Mouse (Mus musculus) CH12.LX (cell line): ENCODE results near the gene Dgkg. TPM values are rescaled to one million over a fixed set of nuclear protein-coding genes. Genes with fewer than 3 reads are reported as not detected.

Source experiments
- DNase-seq: peaks from one replicate; pipeline ENCODE4 v3.0.0-alpha.2; 2013; ENCODE audit errors: extremely low read depth
- H3K27ac ChIP-seq: 2 replicates; pipeline ENCODE4 v1.5.1; 2012; ENCODE audit warnings: low read depth, mild to moderate bottlenecking, control low read depth, moderate library complexity; ENCODE audit not compliant: insufficient read depth
- H3K27me3 ChIP-seq: replicated peaks from 2 replicates; pipeline ENCODE3; 2012; ENCODE audit warnings: inconsistent platforms
- H3K36me3 ChIP-seq, 2 experiments: replicated peaks in 1 of 2; 2 replicates each; pipeline versions ENCODE3 to v1.6.1; 2012; ENCODE audit warnings: inconsistent platforms in 1 of 2, low read length in 1 of 2, mild to moderate bottlenecking in 1 of 2, mixed read lengths in 1 of 2, moderate library complexity in 1 of 2; ENCODE audit not compliant: control insufficient read depth in 1 of 2, insufficient read depth in 1 of 2
- H3K4me1 ChIP-seq, 2 experiments: 2 replicates each; pipeline ENCODE4 v1.6.1; 2012; ENCODE audit warnings: inconsistent platforms in 1 of 2, moderate library complexity in 1 of 2; ENCODE audit not compliant: insufficient read depth in 2 of 2, control insufficient read depth in 1 of 2
- H3K4me2 ChIP-seq: 2 replicates; pipeline ENCODE4 v1.6.1; 2012; ENCODE audit warnings: low read depth, mild to moderate bottlenecking, control low read depth; ENCODE audit not compliant: poor library complexity, insufficient read depth, severe bottlenecking
- H3K4me3 ChIP-seq, 3 experiments: fragments of 150-350 bp in 1 of 3; sonication (generic) in 1 of 3; replicated peaks in 1 of 3; 2 replicates each; pipeline versions ENCODE3 to v1.5.1; 2011 to 2012; ENCODE audit warnings: low read depth in 2 of 3, low read length in 2 of 3, mild to moderate bottlenecking in 2 of 3, moderate library complexity in 2 of 3, control low read depth in 1 of 3, improper control_type of control experiment in 1 of 3, inconsistent platforms in 1 of 3, mixed read lengths in 1 of 3; ENCODE audit not compliant: poor library complexity in 1 of 3
- H3K79me2 ChIP-seq: replicated peaks from 2 replicates; pipeline ENCODE4 v1.6.1; 2012; ENCODE audit warnings: mild to moderate bottlenecking, moderate library complexity; ENCODE audit not compliant: control insufficient read depth, poor library complexity, insufficient read depth, severe bottlenecking; ENCODE audit errors: extremely low read depth
- H3K9ac ChIP-seq: 2 replicates; pipeline ENCODE4 v1.6.1; 2012; ENCODE audit warnings: low read depth, mild to moderate bottlenecking, control low read depth, moderate library complexity; ENCODE audit not compliant: insufficient read depth
- H3K9me3 ChIP-seq: replicated peaks from 2 replicates; pipeline ENCODE3; 2012; ENCODE audit warnings: low read length, inconsistent platforms, mixed read lengths
- E2F4 ChIP-seq: IDR thresholded peaks from 2 replicates; pipeline ENCODE4 v1.6.1; 2011; ENCODE audit warnings: low read depth, low read length, improper control_type of control experiment; ENCODE audit not compliant: insufficient replicate concordance
- HCFC1 ChIP-seq: IDR thresholded peaks from 2 replicates; pipeline ENCODE4 v1.6.1; 2012; ENCODE audit warnings: low read depth, mild to moderate bottlenecking, inconsistent platforms, low read length, improper control_type of control experiment
- KAT2A ChIP-seq: IDR thresholded peaks from 2 replicates; pipeline ENCODE4 v1.6.1; 2012; ENCODE audit warnings: low read length, improper control_type of control experiment, inconsistent platforms; ENCODE audit not compliant: insufficient replicate concordance
- MAX ChIP-seq: IDR thresholded peaks from 2 replicates; pipeline ENCODE4 v1.6.1; 2011; ENCODE audit warnings: low read length, improper control_type of control experiment
- PAX5 ChIP-seq: IDR thresholded peaks from 2 replicates; pipeline ENCODE4 v1.6.1; 2012; ENCODE audit warnings: low read length, inconsistent platforms, mixed read lengths
- POLR2AphosphoS2 ChIP-seq: IDR thresholded peaks from 2 replicates; pipeline ENCODE4 v1.6.1; 2011; ENCODE audit warnings: low read depth, low read length, improper control_type of control experiment
- RAD21 ChIP-seq: IDR thresholded peaks from 2 replicates; pipeline ENCODE4 v1.6.1; 2011; ENCODE audit warnings: low read depth, mild to moderate bottlenecking, low read length, improper control_type of control experiment, moderate library complexity
- SIN3A ChIP-seq: IDR thresholded peaks from 2 replicates; pipeline ENCODE4 v1.6.1; 2012; ENCODE audit warnings: low read length, improper control_type of control experiment, inconsistent platforms
- USF1 ChIP-seq: IDR thresholded peaks from 2 replicates; pipeline ENCODE4 v1.6.1; 2014; ENCODE audit warnings: low read depth, mild to moderate bottlenecking, inconsistent platforms, low read length, improper control_type of control experiment
- ZKSCAN1 ChIP-seq: IDR thresholded peaks from 2 replicates; pipeline ENCODE4 v1.6.1; 2012; ENCODE audit warnings: low read depth, inconsistent platforms, low read length, improper control_type of control experiment, borderline replicate concordance
- ZMIZ1 ChIP-seq: IDR thresholded peaks from 2 replicates; pipeline ENCODE4 v1.6.1; 2012; ENCODE audit warnings: low read depth, mild to moderate bottlenecking, inconsistent platforms, low read length, improper control_type of control experiment
- ZNF384 ChIP-seq: IDR thresholded peaks from 2 replicates; pipeline ENCODE4 v1.6.1; 2012; ENCODE audit warnings: low read depth, low read length, improper control_type of control experiment, inconsistent platforms
- dilution Hi-C: fragments of 300-500 bp; cut with MboI; formaldehyde crosslinking; loops from 2 replicates; pipeline ENCODE4 v1.14.3; 2020; ENCODE audit warnings: low sequenced_read_pairs; ENCODE audit not compliant: extremely low pct_unique_long_range_greater_than_20kb, extremely low pct_ligation_motif_present
- in situ Hi-C: fragments of 300-500 bp; cut with MboI; formaldehyde crosslinking; loops from 3 replicates; pipeline ENCODE4 v1.14.3; 2019; ENCODE audit warnings: low sequenced_read_pairs, low pct_ligation_motif_present, low pct_unique_long_range_greater_than_20kb, mixed read lengths
- polyA plus RNA-seq: library from polyadenylated mRNA; unstranded; fragments of >175 nt; gene quantifications from 2 replicates; pipeline ENCODE4 v1.2.1, GENCODE M21; 2012; ENCODE audit warnings: low read depth; ENCODE audit not compliant: insufficient read length
- total RNA-seq, 2 experiments: library from RNA; depleted of rRNA; stranded (reverse); fragments of 300-350 nt in 1 of 2; fragments of >200 nt in 1 of 2; gene quantifications; 2 replicates each; pipeline ENCODE4 v1.2.3; 2012 to 2014

Dgkg gene
- total and polyA plus RNA-seq, 3 experiments, result 2.0 to 9.2 (median 3.0) TPM

DNA sequence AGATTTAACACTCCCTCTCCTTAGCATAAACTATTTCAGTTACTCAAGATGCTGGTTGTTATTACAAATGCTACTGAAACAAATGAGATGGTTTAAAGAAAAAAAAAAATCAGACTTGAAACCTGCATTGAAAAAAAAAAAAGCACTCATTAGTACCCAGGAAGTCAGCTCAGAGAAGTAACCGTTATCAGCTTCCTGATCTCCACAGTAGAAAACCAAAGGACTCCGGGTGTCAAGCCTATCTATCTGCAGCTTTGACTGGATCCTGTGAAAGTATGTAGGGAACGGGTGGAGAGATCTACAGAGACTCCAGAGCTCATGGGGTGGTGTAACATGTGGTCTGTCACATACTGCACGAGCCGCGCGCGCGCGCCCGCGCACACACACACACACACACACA is 225.2 kb downstream of the Dgkg start:
- in situ Hi-C loops (no loop called here), dilution Hi-C loops (no loop called here)
- Histone ChIP-seq H3K4me3 (no peak overlapping the region), H3K9ac (no peak overlapping the region), H3K9me3 (no peaks in the 10 kb centered on the region), H3K79me2 (no peaks in the 10 kb centered on the region), H3K36me3 (no peaks in the 10 kb centered on the region), H3K4me2 (no peak overlapping the region), H3K4me1 (peaks cover 4 to 22% of the 10 kb centered on the region in 2 experiments; a peak in 2 of 4 replicates), H3K27me3 (no peaks in the 10 kb centered on the region), H3K27ac (no peak overlapping the region)
- DNase-seq, result no peak
- TF ChIP-seq ZNF384, result peak; percentile 26; the same call in 1 of the 2 replicates
- TF ChIP-seq PAX5, result no peak

DNA sequence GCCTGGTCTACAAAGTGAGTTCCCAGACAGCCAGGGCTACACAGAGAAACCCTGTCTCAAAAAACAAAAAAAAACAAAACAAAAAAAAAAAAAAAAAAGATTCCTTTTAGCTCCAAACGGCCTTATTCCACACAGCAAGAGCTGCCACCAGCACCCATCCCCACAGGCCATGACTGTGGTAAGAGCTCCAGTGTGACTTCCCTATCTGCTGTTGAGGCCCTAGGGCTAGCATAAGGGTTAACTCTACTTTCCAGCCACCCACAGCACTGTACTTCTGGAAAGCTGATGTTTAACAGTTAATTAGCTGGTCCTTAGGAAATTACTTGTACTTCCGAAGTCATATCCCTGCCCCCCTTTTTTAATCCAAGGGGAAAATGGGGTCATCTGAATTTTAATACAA is 225.7 kb downstream of the Dgkg start:
- no peak for TF ChIP-seq ZKSCAN1
- no peak for TF ChIP-seq SIN3A
- no peak for TF ChIP-seq ZMIZ1
- in situ Hi-C loops (no loop called here), dilution Hi-C loops (no loop called here)
- Histone ChIP-seq H3K9ac (no peak overlapping the region), H3K4me1 (peaks cover 4 to 21% of the 10 kb centered on the region in 2 experiments; a peak in 2 of 4 replicates), H3K27me3 (no peaks in the 10 kb centered on the region), H3K9me3 (no peaks in the 10 kb centered on the region), H3K4me2 (no peak overlapping the region), H3K27ac (no peak overlapping the region), H3K4me3 (no peak overlapping the region), H3K79me2 (no peaks in the 10 kb centered on the region), H3K36me3 (no peaks in the 10 kb centered on the region)
- no peak for DNase-seq

DNA sequence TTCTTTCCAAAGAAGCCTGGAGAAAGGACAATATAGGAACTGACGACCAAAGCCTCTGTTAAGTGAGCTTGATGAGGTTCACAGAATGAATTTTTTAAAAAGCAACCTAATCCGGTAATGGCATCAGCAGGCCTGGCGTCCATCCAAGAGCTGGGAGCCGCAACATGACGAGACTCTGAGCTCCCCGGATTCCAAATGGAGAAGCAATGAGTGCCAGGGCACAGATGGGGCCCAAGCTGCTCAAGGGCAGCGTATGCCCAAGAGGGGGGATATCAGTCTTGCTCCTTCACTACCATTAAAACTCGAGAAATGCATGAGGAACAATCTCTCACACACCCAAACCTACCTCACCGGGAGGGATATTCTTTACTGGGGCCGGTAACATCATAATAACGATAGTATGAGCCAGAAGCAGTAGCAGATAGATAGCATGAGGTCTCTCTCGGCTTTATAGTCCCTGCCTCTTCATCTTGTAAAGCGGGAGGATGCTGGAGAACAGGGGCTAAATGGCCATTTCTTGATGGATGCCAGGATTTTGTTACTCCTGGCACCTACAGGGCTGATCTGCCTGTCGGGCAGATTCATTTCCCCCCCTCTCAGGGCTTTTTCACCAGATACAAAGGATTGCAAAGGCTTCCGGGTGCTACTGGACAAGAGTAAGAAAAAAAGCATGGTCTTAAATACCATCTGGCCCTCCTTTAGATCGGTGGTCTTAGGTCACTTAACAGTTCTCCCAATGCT is 226.6 kb downstream of the Dgkg start:
- no peaks in the 10 kb centered on the region for H3K27me3 ChIP-seq
- in situ Hi-C loops, result no loop called here
- H3K4me1 ChIP-seq, result peaks cover 0 to 12% of the 10 kb centered on the region in 2 experiments; a peak in 2 of 4 replicates
- TF ChIP-seq RAD21 (no peak), USF1 (no peak), KAT2A (no peak), MAX (no peak), POLR2AphosphoS2 (no peak), E2F4 (no peak), HCFC1 (no peak), PAX5 (no peak), ZMIZ1 (no peak)
- TF ChIP-seq, all 38 proteins: peak for 0
- Histone ChIP-seq H3K4me2 (no peak overlapping the region), H3K9me3 (no peaks in the 10 kb centered on the region), H3K36me3 (no peaks in the 10 kb centered on the region), H3K9ac (no peak overlapping the region), H3K79me2 (no peaks in the 10 kb centered on the region), H3K4me3 (no peak overlapping the region), H3K27ac (no peak overlapping the region)
- dilution Hi-C loops, result no loop called here
- no peak for DNase-seq
